Mouse (Mus musculus): ENCODE measurements at regions not wholly inside any gene's neighbourhood (a gene's known extent, or its start where the extent isn't known, plus 50 kb on each side); places are given as distances from the start of the nearest gene placed in this dataset.

DNA sequence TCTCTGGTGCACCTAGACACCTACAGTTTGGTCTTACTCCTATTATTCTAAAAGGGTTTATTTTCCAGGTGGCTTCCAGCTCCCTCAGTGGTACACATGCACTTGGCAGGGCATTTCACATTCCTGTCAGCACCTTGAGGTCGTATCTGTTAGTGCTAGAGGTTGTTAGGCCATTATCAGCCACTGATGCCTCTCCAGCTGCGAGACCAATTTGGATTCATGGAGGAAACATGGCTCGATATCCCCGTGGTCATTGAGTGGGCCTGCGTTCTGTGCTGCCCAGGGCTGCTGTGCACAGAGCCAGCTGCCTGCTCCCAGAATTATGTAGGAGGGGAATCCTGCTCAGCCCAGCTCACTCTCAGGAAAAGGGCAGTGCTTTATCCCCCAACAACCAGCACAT lies 60.1 kb upstream of the Irx1 start:
- no peaks in the 10 kb centered on the region for H3K36me3 ChIP-seq (ENCODE audit: control insufficient read depth, insufficient read depth, low read length)
- no peak for ATAC-seq (ENCODE audit: low FRiP score, low TSS enrichment)
- H3K27me3 ChIP-seq (ENCODE audit: control insufficient read depth, insufficient read depth, low read length), result no peaks in the 10 kb centered on the region
- H3K9me3 ChIP-seq (ENCODE audit: control insufficient read depth, low read length), result no peaks in the 10 kb centered on the region
- H3K4me3 ChIP-seq (ENCODE audit: low read length), result no peak overlapping the region
- H3K4me2 ChIP-seq (replicated peaks; ENCODE audit: low read depth, low read length), result no peak overlapping the region
- H3K27ac ChIP-seq (ENCODE audit: low read depth, low read length), result no peak overlapping the region
- 73% methylated on average over 5 of the region's 5 CpGs for WGBS
- no peaks in the 10 kb centered on the region for H3K4me1 ChIP-seq (ENCODE audit: control insufficient read depth, insufficient read depth, low read length)
- H3K9ac ChIP-seq (ENCODE audit: low read depth, low read length), result no peak overlapping the region

DNA sequence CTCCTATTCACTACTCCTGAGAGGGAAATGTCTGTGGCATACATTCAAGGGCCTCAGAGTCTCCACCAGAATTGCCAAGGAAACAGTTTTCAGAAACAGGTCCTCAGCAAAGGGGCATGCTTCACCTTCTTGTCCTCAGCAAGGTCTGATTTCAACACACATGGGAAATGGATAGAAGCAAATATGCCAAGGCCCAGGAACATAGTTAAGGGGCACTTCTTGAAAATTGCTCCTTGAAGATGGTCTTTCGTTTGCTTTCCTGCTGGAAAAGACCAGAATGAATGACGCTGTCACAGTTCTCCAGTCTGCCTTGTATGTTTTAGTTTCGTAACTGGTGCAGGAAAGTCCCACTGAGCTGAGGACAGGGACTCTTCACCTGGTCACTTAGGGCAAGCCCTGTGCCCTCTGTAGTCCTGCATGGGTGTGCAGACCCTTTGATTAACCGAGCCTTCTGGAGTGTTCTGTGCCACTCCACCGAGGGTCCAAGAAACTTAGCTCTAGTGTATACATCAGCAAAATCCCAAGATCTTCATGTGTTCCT lies 80.5 kb upstream of the Irx1 start:
- no peaks in the 10 kb centered on the region for H3K4me1 ChIP-seq (ENCODE audit: control insufficient read depth, insufficient read depth, low read length)
- H3K9me3 ChIP-seq (ENCODE audit: control insufficient read depth, low read length), result no peaks in the 10 kb centered on the region
- no peak overlapping the region for H3K4me3 ChIP-seq (ENCODE audit: low read length)
- no peak for ATAC-seq (ENCODE audit: low FRiP score, low TSS enrichment)
- no peak overlapping the region for H3K9ac ChIP-seq (ENCODE audit: low read depth, low read length)
- no peaks in the 10 kb centered on the region for H3K36me3 ChIP-seq (ENCODE audit: control insufficient read depth, insufficient read depth, low read length)
- H3K27me3 ChIP-seq (ENCODE audit: control insufficient read depth, insufficient read depth, low read length), result no peaks in the 10 kb centered on the region
- 87% methylated on average over 5 of the region's 5 CpGs for WGBS
- no peak overlapping the region for H3K4me2 ChIP-seq (replicated peaks; ENCODE audit: low read depth, low read length)
- no peak overlapping the region for H3K27ac ChIP-seq (ENCODE audit: low read depth, low read length)

DNA sequence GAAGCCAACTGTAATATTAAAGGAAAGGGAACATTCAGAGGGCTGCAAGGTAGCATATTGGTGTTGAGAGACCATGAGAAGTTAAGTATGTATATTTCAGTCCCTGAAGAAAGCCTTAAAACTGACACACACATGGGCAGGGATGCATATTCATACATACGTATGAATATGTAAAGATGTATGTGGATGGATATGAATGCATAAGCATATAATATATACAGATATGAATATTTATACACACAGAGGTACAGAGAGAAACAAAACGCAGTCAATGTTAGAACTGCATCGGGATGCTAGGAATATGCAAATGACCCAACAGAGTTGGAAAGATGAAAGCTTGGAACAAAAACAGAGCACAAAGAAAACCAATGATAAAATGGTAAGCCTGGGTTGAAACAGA lies 92.9 kb upstream of the Irx1 start:
- WGBS, result 92% methylated on average over 3 of the region's 3 CpGs
- Histone ChIP-seq H3K9ac (ENCODE audit: low read depth, low read length) (no peak overlapping the region), H3K4me2 (replicated peaks; ENCODE audit: low read depth, low read length) (no peak overlapping the region), H3K27me3 (ENCODE audit: control insufficient read depth, insufficient read depth, low read length) (no peaks in the 10 kb centered on the region), H3K27ac (ENCODE audit: low read depth, low read length) (no peak overlapping the region), H3K4me1 (ENCODE audit: control insufficient read depth, insufficient read depth, low read length) (no peaks in the 10 kb centered on the region), H3K9me3 (ENCODE audit: control insufficient read depth, low read length) (no peaks in the 10 kb centered on the region), H3K36me3 (ENCODE audit: control insufficient read depth, insufficient read depth, low read length) (no peaks in the 10 kb centered on the region), H3K4me3 (ENCODE audit: low read length) (no peak overlapping the region)
- ATAC-seq (ENCODE audit: low FRiP score, low TSS enrichment), result no peak

DNA sequence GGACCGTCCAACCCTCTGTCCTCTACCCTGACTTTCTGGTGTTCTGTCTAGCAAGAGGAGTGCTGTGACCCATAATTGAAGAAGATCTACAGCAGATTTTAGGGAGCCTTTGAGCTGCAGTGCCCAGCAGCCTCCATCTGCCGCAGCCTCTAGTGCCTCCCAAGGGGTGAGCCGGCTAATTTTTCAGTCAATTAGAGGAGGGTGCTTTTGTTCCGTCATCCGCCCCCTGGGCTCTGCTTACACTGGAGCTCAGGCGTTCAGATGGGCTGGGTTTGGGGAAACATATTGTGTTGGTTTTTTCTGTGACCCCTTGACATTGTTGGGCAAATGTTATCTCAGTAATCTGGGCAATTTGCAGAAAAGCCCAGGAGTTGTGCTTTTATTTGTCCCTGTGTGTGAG lies 98.1 kb upstream of the Irx1 start:
- Histone ChIP-seq H3K27ac (ENCODE audit: low read depth, low read length) (no peak overlapping the region), H3K4me2 (replicated peaks; ENCODE audit: low read depth, low read length) (no peak overlapping the region), H3K27me3 (ENCODE audit: control insufficient read depth, insufficient read depth, low read length) (no peaks in the 10 kb centered on the region), H3K9me3 (ENCODE audit: control insufficient read depth, low read length) (no peaks in the 10 kb centered on the region), H3K4me3 (ENCODE audit: low read length) (no peak overlapping the region), H3K36me3 (ENCODE audit: control insufficient read depth, insufficient read depth, low read length) (no peaks in the 10 kb centered on the region), H3K9ac (ENCODE audit: low read depth, low read length) (no peak overlapping the region), H3K4me1 (ENCODE audit: control insufficient read depth, insufficient read depth, low read length) (no peaks in the 10 kb centered on the region)
- 29% methylated on average over 6 of the region's 6 CpGs for WGBS
- ATAC-seq (ENCODE audit: low FRiP score, low TSS enrichment), result no peak

DNA sequence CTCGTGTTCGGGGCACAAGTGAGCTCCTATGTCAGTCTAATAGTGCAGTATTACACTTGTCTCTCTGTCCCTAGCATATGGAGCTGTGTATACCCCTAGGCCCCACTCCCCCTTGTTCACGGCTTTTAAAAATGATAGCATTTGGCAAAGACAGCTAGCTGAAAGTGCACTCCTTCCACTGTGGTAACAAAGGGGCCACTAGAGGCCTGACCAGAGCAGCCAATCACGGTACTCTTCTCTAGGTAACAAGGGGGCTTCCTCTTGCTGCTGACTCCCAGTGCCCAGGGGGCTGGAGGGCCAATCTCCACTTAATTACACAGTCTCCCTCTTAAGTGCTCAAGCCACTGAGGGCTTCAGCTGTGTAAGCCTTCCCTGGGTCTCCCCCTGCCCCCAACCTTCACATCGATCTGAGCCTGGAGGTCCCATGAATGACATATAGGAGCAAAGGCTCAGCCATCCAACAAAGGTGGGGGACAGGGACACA lies 99.8 kb upstream of the Irx1 start:
- 53% methylated on average over 5 of the region's 5 CpGs for WGBS
- no peaks in the 10 kb centered on the region for H3K9me3 ChIP-seq (ENCODE audit: control insufficient read depth, low read length)
- no peaks in the 10 kb centered on the region for H3K27me3 ChIP-seq (ENCODE audit: control insufficient read depth, insufficient read depth, low read length)
- H3K4me1 ChIP-seq (ENCODE audit: control insufficient read depth, insufficient read depth, low read length), result no peaks in the 10 kb centered on the region
- no peak for ATAC-seq (ENCODE audit: low FRiP score, low TSS enrichment)
- no peaks in the 10 kb centered on the region for H3K36me3 ChIP-seq (ENCODE audit: control insufficient read depth, insufficient read depth, low read length)
- no peak overlapping the region for H3K4me3 ChIP-seq (ENCODE audit: low read length)
- no peak overlapping the region for H3K4me2 ChIP-seq (replicated peaks; ENCODE audit: low read depth, low read length)
- H3K9ac ChIP-seq (ENCODE audit: low read depth, low read length), result no peak overlapping the region
- no peak overlapping the region for H3K27ac ChIP-seq (ENCODE audit: low read depth, low read length)

DNA sequence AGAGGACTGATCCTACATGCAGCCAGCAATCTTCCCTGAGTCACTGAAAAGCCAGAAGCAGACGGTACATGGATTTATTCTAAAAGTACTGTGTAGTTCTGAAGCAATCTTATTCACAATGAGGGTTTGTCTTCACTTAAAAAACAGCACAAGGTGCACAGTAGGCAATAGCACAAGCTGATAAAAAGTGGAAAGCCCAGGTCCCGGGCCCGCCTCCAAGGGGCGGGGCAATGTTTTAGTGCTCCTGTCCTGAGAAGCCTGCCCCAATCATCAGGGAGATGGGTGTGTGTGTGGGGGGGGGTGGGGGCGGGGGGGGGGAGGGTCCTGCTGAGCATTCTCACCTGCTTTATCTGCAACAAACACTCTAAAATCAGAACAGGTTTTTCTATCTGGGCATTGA lies 133.1 kb upstream of the Irx1 start:
- no peak overlapping the region for H3K9ac ChIP-seq (ENCODE audit: low read depth, low read length)
- H3K9me3 ChIP-seq (ENCODE audit: control insufficient read depth, low read length), result no peaks in the 10 kb centered on the region
- H3K27me3 ChIP-seq (ENCODE audit: control insufficient read depth, insufficient read depth, low read length), result no peaks in the 10 kb centered on the region
- no peak for ATAC-seq (ENCODE audit: low FRiP score, low TSS enrichment)
- no peaks in the 10 kb centered on the region for H3K36me3 ChIP-seq (ENCODE audit: control insufficient read depth, insufficient read depth, low read length)
- H3K27ac ChIP-seq (ENCODE audit: low read depth, low read length), result no peak overlapping the region
- 43% methylated on average over 4 of the region's 5 CpGs for WGBS
- no peak overlapping the region for H3K4me2 ChIP-seq (replicated peaks; ENCODE audit: low read depth, low read length)
- no peaks in the 10 kb centered on the region for H3K4me1 ChIP-seq (ENCODE audit: control insufficient read depth, insufficient read depth, low read length)
- no peak overlapping the region for H3K4me3 ChIP-seq (ENCODE audit: low read length)

DNA sequence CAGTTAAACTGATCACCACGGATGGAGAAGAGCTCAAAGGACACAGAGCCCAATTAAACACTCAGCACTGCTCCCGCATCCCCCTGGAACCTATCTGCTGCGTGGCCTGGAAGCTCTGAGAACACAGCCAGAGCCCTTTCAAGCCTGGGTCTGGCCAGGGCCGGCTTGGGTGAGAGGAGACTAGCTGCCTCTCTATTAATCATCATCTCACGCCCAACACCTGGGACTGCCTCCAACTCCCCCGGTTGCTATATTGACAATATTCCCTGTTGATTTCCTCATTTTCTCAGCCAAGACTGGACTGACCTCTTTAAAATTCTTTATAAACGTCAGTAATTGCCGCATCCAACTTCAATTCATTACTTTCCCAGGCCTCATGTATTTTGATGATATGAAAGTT lies 133.7 kb upstream of the Irx1 start:
- 42% methylated on average over 8 of the region's 8 CpGs for WGBS
- no peaks in the 10 kb centered on the region for H3K27me3 ChIP-seq (ENCODE audit: control insufficient read depth, insufficient read depth, low read length)
- no peak for ATAC-seq (ENCODE audit: low FRiP score, low TSS enrichment)
- no peak overlapping the region for H3K4me3 ChIP-seq (ENCODE audit: low read length)
- no peaks in the 10 kb centered on the region for H3K4me1 ChIP-seq (ENCODE audit: control insufficient read depth, insufficient read depth, low read length)
- H3K27ac ChIP-seq (ENCODE audit: low read depth, low read length), result no peak overlapping the region
- no peak overlapping the region for H3K9ac ChIP-seq (ENCODE audit: low read depth, low read length)
- no peaks in the 10 kb centered on the region for H3K9me3 ChIP-seq (ENCODE audit: control insufficient read depth, low read length)
- H3K36me3 ChIP-seq (ENCODE audit: control insufficient read depth, insufficient read depth, low read length), result no peaks in the 10 kb centered on the region
- no peak overlapping the region for H3K4me2 ChIP-seq (replicated peaks; ENCODE audit: low read depth, low read length)

DNA sequence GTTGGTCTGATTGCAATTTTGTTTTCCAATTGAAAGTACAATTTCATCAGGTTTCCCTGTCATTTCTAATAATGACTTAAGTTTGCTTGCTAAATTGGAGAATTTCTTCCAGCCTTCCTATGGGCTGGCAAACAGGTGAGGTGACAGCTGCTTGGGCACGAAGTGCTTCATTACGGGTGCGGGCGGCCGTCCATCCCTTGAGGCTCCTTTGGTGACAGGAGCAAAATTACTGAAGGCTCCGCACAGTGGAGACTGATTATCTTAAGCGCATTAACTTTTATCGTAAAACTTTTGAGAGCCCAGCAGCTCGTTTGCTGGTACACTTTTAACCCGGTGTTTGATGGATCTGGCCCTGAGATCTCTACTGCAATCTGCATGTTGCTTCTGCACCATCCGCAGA lies 134.3 kb upstream of the Irx1 start:
- ATAC-seq (ENCODE audit: low FRiP score, low TSS enrichment), result no peak
- Histone ChIP-seq H3K4me3 (ENCODE audit: low read length) (no peak overlapping the region), H3K9me3 (ENCODE audit: control insufficient read depth, low read length) (no peaks in the 10 kb centered on the region), H3K27ac (ENCODE audit: low read depth, low read length) (no peak overlapping the region), H3K4me1 (ENCODE audit: control insufficient read depth, insufficient read depth, low read length) (no peaks in the 10 kb centered on the region), H3K4me2 (replicated peaks; ENCODE audit: low read depth, low read length) (no peak overlapping the region), H3K27me3 (ENCODE audit: control insufficient read depth, insufficient read depth, low read length) (no peaks in the 10 kb centered on the region), H3K9ac (ENCODE audit: low read depth, low read length) (no peak overlapping the region), H3K36me3 (ENCODE audit: control insufficient read depth, insufficient read depth, low read length) (no peaks in the 10 kb centered on the region)
- WGBS, result 74% methylated on average over 11 of the region's 11 CpGs

DNA sequence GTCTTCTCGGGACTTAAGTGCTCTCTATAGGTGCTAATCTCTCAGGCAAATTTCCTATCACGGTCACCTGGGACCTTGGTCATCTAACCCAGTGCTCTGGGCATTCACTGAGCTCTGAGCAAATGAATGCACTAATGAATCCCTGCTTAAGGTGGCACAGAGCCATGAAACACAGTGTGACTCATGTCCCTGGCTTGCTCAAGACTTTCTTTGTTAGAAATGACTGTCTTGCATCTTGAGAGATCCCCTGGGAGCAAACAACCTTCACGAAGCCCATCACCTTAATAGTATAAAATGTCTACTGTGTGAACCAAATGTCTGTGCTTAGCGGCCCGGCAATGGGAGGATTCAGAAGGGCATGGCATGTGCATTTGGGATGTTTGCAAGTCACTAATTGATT lies 137.2 kb upstream of the Irx1 start:
- ATAC-seq (ENCODE audit: low FRiP score, low TSS enrichment), result no peak
- Histone ChIP-seq H3K9me3 (ENCODE audit: control insufficient read depth, low read length) (no peaks in the 10 kb centered on the region), H3K9ac (ENCODE audit: low read depth, low read length) (no peak overlapping the region), H3K27me3 (ENCODE audit: control insufficient read depth, insufficient read depth, low read length) (no peaks in the 10 kb centered on the region), H3K4me2 (replicated peaks; ENCODE audit: low read depth, low read length) (no peak overlapping the region), H3K36me3 (ENCODE audit: control insufficient read depth, insufficient read depth, low read length) (no peaks in the 10 kb centered on the region), H3K27ac (ENCODE audit: low read depth, low read length) (no peak overlapping the region), H3K4me1 (ENCODE audit: control insufficient read depth, insufficient read depth, low read length) (no peaks in the 10 kb centered on the region), H3K4me3 (ENCODE audit: low read length) (no peak overlapping the region)
- WGBS, result 65% methylated on average over 5 of the region's 5 CpGs

Data from kidney, embryonic 14.5 days (tissue).